In genomic region chr15:10421785-10422144, GRCm38 (mm10) we compare ENCODE assay signal across 26 mouse cellular contexts. TPM values are rescaled to one million over a fixed set of nuclear protein-coding genes. Genes with fewer than 3 reads are reported as not detected.
DNase-seq lines count a peak whose midpoint lies in the region; ATAC-seq lines count a peak whose summit lies in the region.
"Had no signal": no experiment of that assay in that cellular context is flagged by ENCODE, and none has a peak within 500 bp of the region (broad histone marks: within the 10 kb centered on the region; RNA-seq: fewer than 3 reads in every experiment).

No protein-coding gene starts in this region.

- H3K4me1 ChIP-seq in hindbrain, embryonic 16.5 days (ENCODE audit: control insufficient read depth, insufficient read depth, low read depth, low read length): peaks cover 6% of the 10 kb centered on the region
- peaks cover 7% of the 10 kb centered on the region for H3K4me1 ChIP-seq in hindbrain, embryonic 12.5 days
- peaks cover 10% of the 10 kb centered on the region for H3K4me1 ChIP-seq in midbrain, embryonic 13.5 days (replicated peaks)
- H3K4me1 ChIP-seq in midbrain, embryonic 14.5 days (ENCODE audit: control insufficient read depth, insufficient read depth, low read length): no peaks in the 10 kb centered on the region
- peaks cover 22% of the 10 kb centered on the region for H3K4me1 ChIP-seq in forebrain, embryonic 13.5 days
- H3K4me1 ChIP-seq in neural tube, embryonic 13.5 days (replicated peaks): peaks cover 14% of the 10 kb centered on the region
- H3K4me1 ChIP-seq: embryonic facial prominence, embryonic 15.5 days; liver, embryonic 12.5 days had no signal

- no peaks in the 10 kb centered on the region for H3K27me3 ChIP-seq in hindbrain, embryonic 16.5 days (replicated peaks; ENCODE audit: control insufficient read depth, insufficient read depth, low read length)
- H3K27me3 ChIP-seq in hindbrain, embryonic 12.5 days: no peaks in the 10 kb centered on the region
- no peaks in the 10 kb centered on the region for H3K27me3 ChIP-seq in midbrain, embryonic 13.5 days
- no peaks in the 10 kb centered on the region for H3K27me3 ChIP-seq in midbrain, embryonic 14.5 days (ENCODE audit: control insufficient read depth, insufficient read depth, low read length)
- H3K27me3 ChIP-seq in forebrain, embryonic 13.5 days: no peaks in the 10 kb centered on the region
- H3K27me3 ChIP-seq in neural tube, embryonic 13.5 days: no peaks in the 10 kb centered on the region; the same call in 1 of the 2 replicates
- H3K27me3 ChIP-seq: CH12.LX; embryonic facial prominence, embryonic 15.5 days; liver, embryonic 12.5 days; Patski had no signal

- no peaks in the 10 kb centered on the region for H3K9me3 ChIP-seq in hindbrain, embryonic 16.5 days (ENCODE audit: control insufficient read depth, low read length)
- no peaks in the 10 kb centered on the region for H3K9me3 ChIP-seq in hindbrain, embryonic 12.5 days (replicated peaks)
- H3K9me3 ChIP-seq in midbrain, embryonic 13.5 days: no peaks in the 10 kb centered on the region
- no peaks in the 10 kb centered on the region for H3K9me3 ChIP-seq in midbrain, embryonic 14.5 days (ENCODE audit: control insufficient read depth, low read length)
- no peaks in the 10 kb centered on the region for H3K9me3 ChIP-seq in forebrain, embryonic 13.5 days (replicated peaks)
- no peaks in the 10 kb centered on the region for H3K9me3 ChIP-seq in neural tube, embryonic 13.5 days
- H3K9me3 ChIP-seq: embryonic facial prominence, embryonic 15.5 days; G1E; liver, embryonic 12.5 days had no signal

- H3K9ac ChIP-seq in hindbrain, embryonic 16.5 days (ENCODE audit: low read depth, low read length): no peak overlapping the region
- no peak overlapping the region for H3K9ac ChIP-seq in hindbrain, embryonic 12.5 days
- no peak overlapping the region for H3K9ac ChIP-seq in midbrain, embryonic 13.5 days (replicated peaks)
- H3K9ac ChIP-seq in midbrain, embryonic 14.5 days (replicated peaks; ENCODE audit: low read length): no peak overlapping the region
- no peak overlapping the region for H3K9ac ChIP-seq in forebrain, embryonic 13.5 days
- no peak overlapping the region for H3K9ac ChIP-seq in neural tube, embryonic 13.5 days
- H3K9ac ChIP-seq: embryonic facial prominence, embryonic 15.5 days; liver, embryonic 12.5 days had no signal

- intact Hi-C loops in left cerebral cortex, postnatal 14 days (cut with DNase I): no loop called here

- H3K4me3 ChIP-seq in hindbrain, embryonic 16.5 days (ENCODE audit: low read length): no peak overlapping the region
- H3K4me3 ChIP-seq in hindbrain, embryonic 12.5 days: no peak overlapping the region
- H3K4me3 ChIP-seq in midbrain, embryonic 13.5 days (replicated peaks): no peak overlapping the region
- H3K4me3 ChIP-seq in midbrain, embryonic 14.5 days (replicated peaks; ENCODE audit: low read depth, low read length): no peak overlapping the region
- H3K4me3 ChIP-seq in forebrain, embryonic 13.5 days: no peak overlapping the region
- H3K4me3 ChIP-seq in neural tube, embryonic 13.5 days: no peak overlapping the region
- H3K4me3 ChIP-seq: embryonic facial prominence, embryonic 15.5 days; layer of hippocampus, adult 2 months; liver, embryonic 12.5 days; myocyte had no signal

- H3K4me2 ChIP-seq in hindbrain, embryonic 16.5 days (ENCODE audit: low read length): no peak overlapping the region
- H3K4me2 ChIP-seq in hindbrain, embryonic 12.5 days (replicated peaks): no peak overlapping the region
- H3K4me2 ChIP-seq in midbrain, embryonic 13.5 days (replicated peaks): no peak overlapping the region
- no peak overlapping the region for H3K4me2 ChIP-seq in midbrain, embryonic 14.5 days (ENCODE audit: low read length)
- H3K4me2 ChIP-seq in forebrain, embryonic 13.5 days: peak overlapping the region; percentile 29
- H3K4me2 ChIP-seq in neural tube, embryonic 13.5 days: no peak overlapping the region
- H3K4me2 ChIP-seq: embryonic facial prominence, embryonic 15.5 days; heart, embryonic 11.5 days; liver, embryonic 12.5 days; midbrain, embryonic 11.5 days had no signal

- 25% methylated on average over 1 of the region's 1 CpGs for WGBS in hindbrain, embryonic 16.5 days
- WGBS in hindbrain, embryonic 12.5 days: 34% methylated on average over 1 of the region's 1 CpGs
- WGBS in midbrain, embryonic 13.5 days: 27% methylated on average over 1 of the region's 1 CpGs
- 26% methylated on average over 1 of the region's 1 CpGs for WGBS in midbrain, embryonic 14.5 days
- WGBS in forebrain, embryonic 13.5 days: 0% methylated on average over 1 of the region's 1 CpGs
- WGBS in neural tube, embryonic 13.5 days: 22% methylated on average over 1 of the region's 1 CpGs

- peak; percentile 59 for ATAC-seq in hindbrain, embryonic 16.5 days
- no peak for ATAC-seq in hindbrain, embryonic 12.5 days (ENCODE audit: low FRiP score)
- peak; percentile 49; the same call in 1 of the 2 replicates for ATAC-seq in midbrain, embryonic 13.5 days
- ATAC-seq in midbrain, embryonic 14.5 days (ENCODE audit: low FRiP score, low TSS enrichment): no peak
- ATAC-seq in forebrain, embryonic 13.5 days: peak; percentile 64
- peak; percentile 45; the same call in 1 of the 2 replicates for ATAC-seq in neural tube, embryonic 13.5 days (ENCODE audit: low read depth)
- ATAC-seq: intestine, embryonic 16.5 days; liver, embryonic 12.5 days; Patski had no signal

- H3K36me3 ChIP-seq in hindbrain, embryonic 16.5 days (ENCODE audit: control insufficient read depth, insufficient read depth, low read length): no peaks in the 10 kb centered on the region
- no peaks in the 10 kb centered on the region for H3K36me3 ChIP-seq in hindbrain, embryonic 12.5 days
- no peaks in the 10 kb centered on the region for H3K36me3 ChIP-seq in midbrain, embryonic 13.5 days
- no peaks in the 10 kb centered on the region for H3K36me3 ChIP-seq in midbrain, embryonic 14.5 days (ENCODE audit: control insufficient read depth, insufficient read depth, low read length)
- no peaks in the 10 kb centered on the region for H3K36me3 ChIP-seq in forebrain, embryonic 13.5 days (ENCODE audit: poor library complexity, severe bottlenecking)
- no peaks in the 10 kb centered on the region for H3K36me3 ChIP-seq in neural tube, embryonic 13.5 days
- H3K36me3 ChIP-seq: embryonic facial prominence, embryonic 15.5 days; G1E; liver, embryonic 12.5 days had no signal

- no peak overlapping the region for H3K27ac ChIP-seq in hindbrain, embryonic 16.5 days (ENCODE audit: low read depth, low read length)
- no peak overlapping the region; the same call in 1 of the 2 replicates for H3K27ac ChIP-seq in hindbrain, embryonic 12.5 days
- no peak overlapping the region for H3K27ac ChIP-seq in midbrain, embryonic 13.5 days
- H3K27ac ChIP-seq in midbrain, embryonic 14.5 days (replicated peaks; ENCODE audit: low read depth, low read length): no peak overlapping the region
- H3K27ac ChIP-seq in forebrain, embryonic 13.5 days: peak overlapping the region; percentile 60
- no peak overlapping the region for H3K27ac ChIP-seq in neural tube, embryonic 13.5 days (replicated peaks)
- H3K27ac ChIP-seq: embryonic facial prominence, embryonic 15.5 days; layer of hippocampus, adult 2 months; liver, embryonic 12.5 days had no signal

- no peak for DNase-seq in midbrain, embryonic 14.5 days
- no peak for DNase-seq in left cerebral cortex, postnatal 14 days (ENCODE audit: low spot score in 2 of 2)
- DNase-seq: adrenal gland, postnatal 36 days; B cell, adult 2 months; cerebellum, adult 9-11 months; gastrocnemius, postnatal 14 days; heart, adult 11 months; lung, adult 18-20 months; lung, postnatal 10 days; right cerebral cortex, postnatal 25 days; spleen, adult 18-20 months had no signal

RNA-seq across cellular contexts. Expression of gene Dnajc21, which starts 48.6 kb away (rescaled TPM):
- polyA plus RNA-seq in hindbrain, embryonic 16.5 days (2015; fragmentation: Nextera tagmentation; extraction: Ambion mirVana): 5.9 and 6.4 TPM in 2 replicates
- 15.3 and 16.0 TPM in 2 replicates for polyA plus RNA-seq in hindbrain, embryonic 12.5 days (2016; fragmentation: Nextera tagmentation; extraction: Ambion mirVana)
- 9.8 and 10.5 TPM in 2 replicates for polyA plus RNA-seq in midbrain, embryonic 13.5 days (2015; fragmentation: Nextera tagmentation; extraction: Ambion mirVana)
- 10.4 and 12.3 TPM in 2 replicates for polyA plus RNA-seq in midbrain, embryonic 14.5 days (2014; fragmentation: Nextera tagmentation; extraction: Ambion mirVana)
- 9.8 and 10.4 TPM in 2 replicates for polyA plus RNA-seq in forebrain, embryonic 13.5 days (2015; fragmentation: Nextera tagmentation; extraction: Ambion mirVana)
- 12.0 and 12.5 TPM in 2 replicates for polyA plus RNA-seq in neural tube, embryonic 13.5 days (2015; fragmentation: Nextera tagmentation; extraction: Ambion mirVana)
- total RNA-seq in left cerebral cortex, postnatal 14 days (2021): 10 to 100 TPM; 13.7 to 15.6 TPM

Comparison
In these comparisons a context has a peak if more than half of its experiments do, and no peak if none do; other contexts are left out.
1. ATAC-seq: peak in hindbrain, embryonic 16.5 days (single experiment), midbrain, embryonic 13.5 days (single experiment), forebrain, embryonic 13.5 days (single experiment) and neural tube, embryonic 13.5 days (single experiment); none in hindbrain, embryonic 12.5 days (single experiment) and midbrain, embryonic 14.5 days (single experiment).